Mouse (Mus musculus): ENCODE data around the gene Pdcd7.

GRCm38 (mm10) chr9:65347112-65347850 is 1.4 kb downstream of the Pdcd7 start:
- TF ChIP-seq POLR2A (IDR thresholded peaks at IDR 0.05; ENCODE audit: control insufficient read depth, low read depth, low read length) (no peak), CTCF (IDR thresholded peaks at IDR 0.05; ENCODE audit: control insufficient read depth, insufficient read depth, insufficient replicate concordance, low read depth, low read length) (no peak)
